Mouse (Mus musculus) thymus, postnatal 25 days (tissue): ENCODE results near the gene Col6a4.

Source experiments
- DNase-seq: peaks from one replicate; pipeline ENCODE4 v3.0.0; 2022

Col6a4 gene

GRCm38 (mm10) chr9:106096683-106097082, at the start of gene Col6a4:
Gene Col6a4 (minus strand): TSS chr9:106096783.
- DNase-seq: no peak

DNA sequence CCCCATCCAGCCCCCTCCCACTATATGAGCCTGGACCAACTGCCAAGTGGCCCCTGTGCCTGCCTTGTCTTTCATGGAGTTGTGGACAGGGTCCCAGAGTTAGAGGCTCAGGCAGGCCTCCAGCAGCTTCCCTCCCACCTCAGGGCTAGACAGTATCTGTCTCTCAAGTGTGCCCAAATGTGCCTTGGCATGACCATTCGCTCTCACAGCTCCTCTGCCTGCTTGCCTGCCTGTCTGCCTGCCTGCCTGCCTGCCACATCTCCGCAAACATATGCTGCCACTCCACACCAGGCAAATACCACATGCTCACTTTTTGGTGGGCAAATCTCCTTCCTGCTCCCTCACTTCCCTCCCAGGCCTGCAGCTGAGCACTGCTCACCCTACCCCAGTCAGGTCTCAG, 49.0 kb upstream of the Col6a4 start:
- no peak for DNase-seq

- DNase-seq: no peak
These were observed 47.6 kb upstream of the Col6a4 start for GRCm38 (mm10) chr9:106144176-106144575.

DNA sequence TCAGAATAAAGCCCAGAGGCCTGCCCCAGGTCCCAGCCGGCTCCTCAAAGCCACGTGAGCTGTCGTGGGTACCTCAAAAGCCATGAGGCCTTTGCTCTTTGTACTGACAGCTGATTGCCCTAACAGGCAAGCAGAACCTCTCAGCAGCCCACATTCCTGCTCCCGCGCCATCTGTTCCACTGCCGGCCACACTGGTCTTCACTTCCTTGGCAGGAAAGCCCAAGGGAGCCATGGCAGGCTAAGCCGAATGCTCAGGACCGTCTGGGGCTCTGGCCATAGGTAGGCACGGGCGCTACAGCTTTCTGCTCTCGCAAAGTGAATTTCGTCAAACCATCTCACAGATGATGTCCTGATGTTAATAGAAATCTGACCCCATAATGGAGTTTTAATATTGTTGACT, 45.4 kb upstream of the Col6a4 start:
- DNase-seq: no peak

DNA sequence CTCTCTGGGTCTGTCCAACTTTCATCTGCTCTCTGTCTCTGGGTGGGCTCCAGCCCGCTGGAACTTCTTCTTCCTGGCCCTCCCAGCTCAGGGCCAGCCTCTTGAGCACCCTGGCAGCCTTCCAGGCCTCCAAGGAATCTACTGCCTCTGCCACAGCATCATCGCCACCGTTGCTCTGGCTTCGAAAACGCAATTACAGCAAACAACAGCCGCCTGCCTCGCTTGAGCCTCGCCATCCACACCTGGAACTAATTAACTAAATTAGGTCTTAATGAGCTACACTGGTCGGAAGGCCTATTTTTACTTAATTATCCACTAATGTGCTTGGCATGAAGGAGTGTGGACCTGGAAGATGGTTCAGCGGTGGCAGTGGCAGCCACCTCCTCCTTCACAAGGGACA, 43.2 kb upstream of the Col6a4 start:
- DNase-seq: no peak

- no peak for DNase-seq
These were observed 41.2 kb upstream of the Col6a4 start for GRCm38 (mm10) chr9:106137671-106138216.

DNA sequence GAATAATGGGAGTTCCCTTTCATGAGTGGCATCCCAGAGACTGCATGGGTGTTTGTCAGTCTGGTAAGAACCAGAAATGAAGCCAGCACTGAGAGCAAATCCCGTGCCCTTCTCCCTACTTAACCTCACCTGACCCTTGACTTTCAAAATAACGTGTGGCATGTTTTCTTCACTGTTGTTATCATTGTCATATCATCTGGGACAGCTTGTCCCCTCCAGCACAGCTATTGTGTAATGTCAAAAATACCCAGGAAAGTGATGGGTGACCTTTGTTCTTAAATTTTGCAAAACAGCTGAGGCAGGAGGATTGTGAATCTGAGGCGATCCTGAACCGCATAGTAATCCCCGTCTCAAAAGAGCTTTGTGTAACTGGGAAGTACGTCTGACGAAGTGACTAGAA, 33.7 kb upstream of the Col6a4 start:
- DNase-seq: no peak

DNA sequence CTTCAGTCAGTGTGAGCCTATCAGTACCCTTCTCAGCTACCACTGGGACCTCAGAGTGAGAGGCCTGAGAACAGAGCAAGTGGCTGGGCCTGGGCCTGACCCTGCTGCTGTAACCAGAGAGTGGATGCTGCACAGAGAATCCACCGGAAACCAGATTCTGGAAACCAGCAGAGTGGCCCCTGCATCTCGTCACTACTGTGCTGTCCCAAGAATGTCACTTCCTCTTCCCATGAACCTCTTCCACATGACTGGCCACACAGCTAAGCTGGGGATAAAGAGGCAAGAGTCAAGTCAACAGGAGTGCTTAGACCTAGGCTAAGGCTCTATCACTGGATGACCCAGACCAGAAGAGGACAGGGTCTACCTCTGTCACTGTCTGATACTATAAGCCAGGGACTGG, 32.5 kb upstream of the Col6a4 start:
- no peak for DNase-seq

- DNase-seq: no peak
These were observed 30.2 kb upstream of the Col6a4 start for GRCm38 (mm10) chr9:106126786-106127251.

DNA sequence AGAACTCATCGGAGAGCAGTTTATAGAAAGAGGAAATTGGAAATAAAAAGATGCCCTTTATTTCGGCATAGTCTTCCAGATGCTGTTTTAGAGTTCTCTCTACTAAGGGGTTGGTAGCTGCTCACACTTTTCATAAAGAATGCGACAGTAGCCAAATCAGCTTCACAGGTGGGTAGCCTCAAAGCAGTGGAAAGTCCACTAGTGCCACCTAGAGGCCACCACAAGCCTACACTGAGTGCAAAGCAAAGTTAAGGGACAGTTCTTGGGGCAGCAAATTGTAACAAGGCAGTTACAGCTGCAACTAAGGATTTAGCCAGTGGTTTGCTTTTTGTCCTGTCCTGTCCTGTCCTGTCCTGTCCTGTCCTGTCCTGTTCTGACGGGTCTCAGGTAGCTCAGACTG, 27.0 kb upstream of the Col6a4 start:
- peak; percentile 34 for DNase-seq

- no peak for DNase-seq
These were observed 22.5 kb upstream of the Col6a4 start for GRCm38 (mm10) chr9:106119075-106119474.

DNA sequence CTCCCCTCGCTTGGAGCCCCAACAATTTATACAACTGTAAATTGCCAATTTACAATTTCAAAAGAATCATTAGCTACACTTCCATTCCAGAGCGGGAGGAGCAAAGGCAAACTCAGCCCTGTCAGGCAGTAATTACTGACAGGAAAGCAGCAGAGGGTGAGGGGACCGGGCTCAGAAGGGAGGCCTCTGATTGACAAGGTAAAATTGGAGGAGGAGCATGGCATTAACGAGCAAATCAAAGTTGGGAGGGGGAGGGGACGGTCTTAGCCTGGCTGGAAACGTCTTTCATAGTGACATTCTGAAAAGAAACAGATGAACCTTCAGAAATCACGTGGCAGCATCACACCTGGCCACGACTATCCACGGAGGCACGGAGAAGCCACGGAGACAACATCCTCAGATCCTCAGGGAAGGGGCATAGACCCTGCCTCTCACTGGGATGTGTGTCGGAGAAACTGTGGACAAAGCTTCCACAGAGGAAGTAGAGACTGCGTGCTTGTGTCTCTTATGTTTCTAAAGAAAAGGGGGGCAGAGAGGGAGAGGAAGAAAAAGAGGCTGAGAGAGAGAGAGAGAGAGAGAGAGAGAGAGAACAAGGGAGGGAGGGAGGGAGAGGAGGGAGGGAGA, 19.3 kb upstream of the Col6a4 start:
- DNase-seq: no peak

- peak; percentile 53 for DNase-seq
These were observed 16.3 kb upstream of the Col6a4 start for GRCm38 (mm10) chr9:106112770-106113423.

DNA sequence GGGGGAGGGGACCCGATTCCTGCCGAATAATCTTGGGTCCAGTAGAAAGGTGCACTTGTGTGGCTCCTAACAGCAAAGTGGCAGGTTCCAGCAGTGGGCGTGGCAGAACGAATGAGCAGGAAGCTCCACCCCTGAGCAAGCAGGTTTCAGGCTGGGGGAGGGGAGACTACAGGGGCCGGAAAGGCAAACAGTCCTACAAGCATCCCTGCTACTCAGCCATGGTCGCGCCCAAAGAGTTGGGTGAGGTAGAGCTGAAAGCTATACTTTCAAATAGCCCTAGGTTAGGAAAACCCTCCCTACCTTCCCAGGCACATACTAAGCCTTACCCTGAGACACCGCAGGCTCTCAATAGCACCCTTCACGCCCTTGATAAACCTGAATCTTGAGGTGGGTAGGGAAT, 9.7 kb upstream of the Col6a4 start:
- no peak for DNase-seq

GRCm38 (mm10) chr9:106104401-106104800, 7.8 kb upstream of the Col6a4 start:
- no peak for DNase-seq

- no peak for DNase-seq
These were observed 4.6 kb upstream of the Col6a4 start for GRCm38 (mm10) chr9:106101166-106101565.

- no peak for DNase-seq
These were observed 3.7 kb upstream of the Col6a4 start for GRCm38 (mm10) chr9:106100262-106100661.

GRCm38 (mm10) chr9:106099379-106100021, 2.9 kb upstream of the Col6a4 start:
- no peak for DNase-seq

- DNase-seq: no peak
These were observed 15.1 kb downstream of the Col6a4 start for GRCm38 (mm10) chr9:106081528-106081927.

GRCm38 (mm10) chr9:106080261-106081033, 16.1 kb downstream of the Col6a4 start:
- peak; percentile 16 for DNase-seq

- no peak for DNase-seq
These were observed 18.6 kb downstream of the Col6a4 start for GRCm38 (mm10) chr9:106077953-106078352.

DNA sequence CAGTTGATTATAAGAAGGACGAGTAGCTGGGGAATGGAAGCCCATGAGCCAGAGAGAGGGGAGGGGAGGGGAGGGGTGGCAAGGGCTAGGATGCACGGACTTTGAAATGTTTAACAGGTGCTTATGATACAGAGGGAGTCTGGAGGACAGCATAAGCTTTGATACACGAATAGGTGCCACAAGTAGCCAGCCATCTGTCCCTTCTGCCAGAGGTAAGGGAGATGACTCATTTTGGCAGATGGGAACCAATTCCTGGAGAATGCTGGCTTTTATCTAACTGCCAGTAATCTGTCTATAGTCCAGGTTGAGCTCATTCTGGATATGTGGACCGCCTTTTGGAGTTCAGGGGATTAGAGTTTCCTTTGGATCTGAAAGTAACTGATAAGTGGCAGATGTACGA, 20.3 kb downstream of the Col6a4 start:
- DNase-seq: no peak

- no peak for DNase-seq
These were observed 22.6 kb downstream of the Col6a4 start for GRCm38 (mm10) chr9:106073956-106074355.
